Mouse (Mus musculus): Measurements from ENCODE around the gene Arrdc5. TPM values are rescaled to one million over a fixed set of nuclear protein-coding genes. Genes with fewer than 3 reads are reported as not detected.
"Not testable (repeated sequence)": the region's sequence is repeated elsewhere in the genome, so short reads cannot be mapped to it uniquely, and the experiment has no call there.

The Arrdc5 gene
- polyA plus RNA-seq, 1 experiment from 2014 or later = 1.8 TPM

- DNase-seq (ENCODE audit: low spot score) = no peak
Measured at GRCm38 (mm10) chr17:56278340-56278739, 21.7 kb downstream of the Arrdc5 start.

GRCm38 (mm10) chr17:56277567-56277893 is 22.6 kb downstream of the Arrdc5 start:
- no peak for DNase-seq (ENCODE audit: low spot score)

GRCm38 (mm10) chr17:56276643-56277566 is 23.2 kb downstream of the Arrdc5 start, which contains the start of gene Ticam1:
TSS of gene Ticam1 (minus strand) at chr17:56276786.
- peak; percentile 77 for DNase-seq (ENCODE audit: low spot score)

- DNase-seq (ENCODE audit: low spot score) = no peak
Measured at GRCm38 (mm10) chr17:56275842-56276480, 24.1 kb downstream of the Arrdc5 start.

GRCm38 (mm10) chr17:56273986-56274385 is 26.1 kb downstream of the Arrdc5 start:
- DNase-seq (ENCODE audit: low spot score) = no peak

GRCm38 (mm10) chr17:56273482-56273881 is 26.6 kb downstream of the Arrdc5 start:
- DNase-seq (ENCODE audit: low spot score) = no peak

GRCm38 (mm10) chr17:56272644-56273043 is 27.4 kb downstream of the Arrdc5 start:
- DNase-seq (ENCODE audit: low spot score) = no peak

- DNase-seq (ENCODE audit: low spot score) = no peak
Measured at GRCm38 (mm10) chr17:56271609-56272253, 28.4 kb downstream of the Arrdc5 start.

- no peak for DNase-seq (ENCODE audit: low spot score)
Measured at GRCm38 (mm10) chr17:56269741-56270140, 30.3 kb downstream of the Arrdc5 start.

- peak; percentile 88 for DNase-seq (ENCODE audit: low spot score)
Measured at GRCm38 (mm10) chr17:56269153-56269630, 30.9 kb downstream of the Arrdc5 start.

GRCm38 (mm10) chr17:56266271-56266670 is 33.8 kb downstream of the Arrdc5 start:
- DNase-seq (ENCODE audit: low spot score) = no peak

GRCm38 (mm10) chr17:56265869-56266268 is 34.2 kb downstream of the Arrdc5 start:
- DNase-seq (ENCODE audit: low spot score) = no peak

- no peak for DNase-seq (ENCODE audit: low spot score)
Measured at GRCm38 (mm10) chr17:56265011-56265410, 35.1 kb downstream of the Arrdc5 start.

- peak; percentile 79 for DNase-seq (ENCODE audit: low spot score)
Measured at GRCm38 (mm10) chr17:56264020-56264419, 36.1 kb downstream of the Arrdc5 start.

- no peak for DNase-seq (ENCODE audit: low spot score)
Measured at GRCm38 (mm10) chr17:56262645-56263094, 37.4 kb downstream of the Arrdc5 start.

GRCm38 (mm10) chr17:56261166-56261565 is 38.9 kb downstream of the Arrdc5 start:
- no peak for DNase-seq (ENCODE audit: low spot score)

- DNase-seq (ENCODE audit: low spot score) = no peak
Measured at GRCm38 (mm10) chr17:56259301-56260037, 40.6 kb downstream of the Arrdc5 start.

- not testable (repeated sequence) for DNase-seq (ENCODE audit: low spot score)
Measured at GRCm38 (mm10) chr17:56258812-56259211, 41.3 kb downstream of the Arrdc5 start.

GRCm38 (mm10) chr17:56258269-56258668 is 41.8 kb downstream of the Arrdc5 start:
- not testable (repeated sequence) for DNase-seq (ENCODE audit: low spot score)

GRCm38 (mm10) chr17:56257181-56257894 is 42.7 kb downstream of the Arrdc5 start:
- DNase-seq (ENCODE audit: low spot score) = no peak

Data from thymus, postnatal 0 days (tissue).